9 mouse cellular contexts compared by ENCODE assay signal in the genomic region with DNA sequence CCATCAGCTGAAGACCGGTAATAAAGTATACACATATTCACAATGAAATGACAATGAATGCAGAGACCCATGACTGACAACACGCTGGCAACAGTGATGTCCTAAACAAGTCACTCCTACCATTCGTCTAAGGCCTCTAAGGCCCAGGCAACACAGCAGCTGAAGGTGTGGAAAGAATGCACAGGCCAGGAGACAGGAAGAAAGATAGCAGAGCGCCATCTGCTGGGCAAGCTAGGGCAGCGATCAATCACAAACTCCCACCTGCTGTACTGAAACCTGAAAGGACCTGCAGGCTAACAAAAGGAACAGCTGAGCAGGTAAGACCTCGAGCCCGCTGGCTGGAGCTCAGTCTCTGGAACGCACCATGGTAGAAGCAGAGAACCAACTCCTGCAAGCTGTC. TPM values are rescaled to one million over a fixed set of nuclear protein-coding genes. Genes with fewer than 3 reads are reported as not detected.
DNase-seq lines count a peak whose midpoint lies in the region; ATAC-seq lines count a peak whose summit lies in the region.
"Had no signal": no experiment of that assay in that cellular context is flagged by ENCODE, and none has a peak within 500 bp of the region (broad histone marks: within the 10 kb centered on the region; RNA-seq: fewer than 3 reads in every experiment).

No protein-coding gene starts in this region.

- no peaks in the 10 kb centered on the region for H3K9me3 ChIP-seq in forebrain, embryonic 11.5 days (ENCODE audit: control insufficient read depth, low read length)
- H3K9me3 ChIP-seq in hindbrain, embryonic 12.5 days (replicated peaks): no peaks in the 10 kb centered on the region
- H3K9me3 ChIP-seq: lung, embryonic 15.5 days had no signal

- WGBS in forebrain, embryonic 11.5 days: 19% methylated on average over 8 of the region's 8 CpGs
- WGBS in hindbrain, embryonic 12.5 days: 22% methylated on average over 8 of the region's 8 CpGs

- no peak overlapping the region for H3K9ac ChIP-seq in forebrain, embryonic 11.5 days (ENCODE audit: low read length)
- H3K9ac ChIP-seq in hindbrain, embryonic 12.5 days: no peak overlapping the region
- H3K9ac ChIP-seq: lung, embryonic 15.5 days had no signal

- no peak overlapping the region for H3K27ac ChIP-seq in forebrain, embryonic 11.5 days (ENCODE audit: low read depth, low read length)
- no peak overlapping the region for H3K27ac ChIP-seq in hindbrain, embryonic 12.5 days
- H3K27ac ChIP-seq: lung, embryonic 15.5 days had no signal

- H3K36me3 ChIP-seq in forebrain, embryonic 11.5 days (ENCODE audit: control insufficient read depth, insufficient read depth, low read length): no peaks in the 10 kb centered on the region
- H3K36me3 ChIP-seq in hindbrain, embryonic 12.5 days: peaks cover 25% of the 10 kb centered on the region

- no peaks in the 10 kb centered on the region for H3K4me1 ChIP-seq in forebrain, embryonic 11.5 days (replicated peaks; ENCODE audit: control insufficient read depth, insufficient read depth, low read length)
- no peaks in the 10 kb centered on the region for H3K4me1 ChIP-seq in hindbrain, embryonic 12.5 days
- H3K4me1 ChIP-seq: lung, embryonic 15.5 days had no signal

- DNase-seq in MEL-GATA-1-ER (ENCODE audit: extremely low read depth, low read depth): peak; percentile 28
- peak; percentile 56 for DNase-seq in c-Kit-positive CD71-negative TER-119-negative erythroid progenitor cells, embryonic 14.5 days (ENCODE audit: low read depth)
- peak; percentile 83 for DNase-seq in forebrain, embryonic 11.5 days (ENCODE audit: low spot score)
- peak; percentile 55 to 65 for DNase-seq in layer of hippocampus, postnatal 14 days (ENCODE audit: low spot score in 2 of 2)
- peak; percentile 72 for DNase-seq in right cerebral cortex, postnatal 14 days
- peak; percentile 27 to 36 for DNase-seq in urinary bladder, postnatal 36 days (ENCODE audit: low spot score in 2 of 2)

- H3K4me2 ChIP-seq in forebrain, embryonic 11.5 days (ENCODE audit: low read depth, low read length, severe bottlenecking): no peak overlapping the region
- H3K4me2 ChIP-seq in hindbrain, embryonic 12.5 days (replicated peaks): no peak overlapping the region
- H3K4me2 ChIP-seq: lung, embryonic 15.5 days had no signal

- no peaks in the 10 kb centered on the region for H3K27me3 ChIP-seq in forebrain, embryonic 11.5 days (ENCODE audit: control insufficient read depth, insufficient read depth, low read length)
- H3K27me3 ChIP-seq in hindbrain, embryonic 12.5 days: no peaks in the 10 kb centered on the region
- H3K27me3 ChIP-seq: lung, embryonic 15.5 days had no signal

- H3K4me3 ChIP-seq in forebrain, embryonic 11.5 days (ENCODE audit: low read depth, low read length): no peak overlapping the region
- H3K4me3 ChIP-seq in hindbrain, embryonic 12.5 days: no peak overlapping the region
- H3K4me3 ChIP-seq: lung, embryonic 15.5 days had no signal

- ATAC-seq in forebrain, embryonic 11.5 days (replicated peaks; ENCODE audit: low FRiP score): peak; percentile 69; the same call in 1 of the 2 replicates
- peak; percentile 72 for ATAC-seq in hindbrain, embryonic 12.5 days (ENCODE audit: low FRiP score)
- ATAC-seq in megakaryocyte, adult 5-6 weeks (ENCODE audit: poor library complexity, severe bottlenecking): peak; percentile 63

RNA-seq across cellular contexts. Expression of a gene that starts 48.6 kb away (rescaled TPM):
- polyA plus RNA-seq in forebrain, embryonic 11.5 days (2014; fragmentation: Nextera tagmentation; extraction: Ambion mirVana): 29.4 and 30.2 TPM in 2 replicates
- 34.3 and 35.9 TPM in 2 replicates for polyA plus RNA-seq in hindbrain, embryonic 12.5 days (2016; fragmentation: Nextera tagmentation; extraction: Ambion mirVana)
- total RNA-seq in layer of hippocampus, postnatal 14 days (2021): 10 to 100 TPM; 12.5 to 13.4 TPM
- total RNA-seq in megakaryocyte, adult 5-6 weeks (2015): 139 and 147 TPM in 2 replicates
- total RNA-seq in megakaryocyte, adult 5-6 weeks (2017): 70.8 and 73.6 TPM in 2 replicates

RNA-seq across cellular contexts. Expression of a gene that starts 48.8 kb away (rescaled TPM):
- polyA plus RNA-seq in forebrain, embryonic 11.5 days (2014; fragmentation: Nextera tagmentation; extraction: Ambion mirVana): 19.8 and 22.7 TPM in 2 replicates
- polyA plus RNA-seq in hindbrain, embryonic 12.5 days (2016; fragmentation: Nextera tagmentation; extraction: Ambion mirVana): 26.8 and 37.6 TPM in 2 replicates
- 10 to 100 TPM; 14.7 to 14.9 TPM for total RNA-seq in layer of hippocampus, postnatal 14 days (2021)
- 8.1 and 15.4 TPM in 2 replicates for total RNA-seq in megakaryocyte, adult 5-6 weeks (2015)
- 15.0 and 26.5 TPM in 2 replicates for total RNA-seq in megakaryocyte, adult 5-6 weeks (2017)

Comparison
In these comparisons a context has a peak if more than half of its experiments do, and no peak if none do; other contexts are left out.
1. DNase-seq: peak in every context shown above with its lines; median percentile 83 in forebrain, embryonic 11.5 days; 72 in right cerebral cortex, postnatal 14 days; 60 in layer of hippocampus, postnatal 14 days; 56 in c-Kit-positive CD71-negative TER-119-negative erythroid progenitor cells, embryonic 14.5 days; 32 in urinary bladder, postnatal 36 days; 28 in MEL-GATA-1-ER.
2. RNA of a gene that starts 48.6 kb away (total RNA-seq): 70.8 to 147 TPM in megakaryocyte, adult 5-6 weeks; 12.5 to 13.4 TPM in layer of hippocampus, postnatal 14 days; every median in the first group is over 4 times any median in the second.
3. Peak in every context shown above with its lines, with median percentiles within 50 percentile points of each other: ATAC-seq.